Mouse (Mus musculus): ENCODE data around the gene Tpp1.
"Not testable (repeated sequence)": the region's sequence is repeated elsewhere in the genome, so short reads cannot be mapped to it uniquely, and the experiment has no call there.

GRCm38 (mm10) chr7:105735464-105735863 is 16.6 kb downstream of the Tpp1 start:
- TF ChIP-seq CTCF, EP300 (IDR thresholded peaks at IDR 0.05; ENCODE audit: low read depth): not testable (repeated sequence)

Data from liver, postnatal 0 days (tissue).